Mouse (Mus musculus) lung, postnatal 0 days (tissue): ENCODE results near the gene Rsph3b.

Experiments
- CTCF ChIP-seq: IDR thresholded peaks from 2 replicates; pipeline ENCODE4 v1.5.1; 2016; ENCODE audit warnings: antibody characterized with exemption, mild to moderate bottlenecking
- EP300 ChIP-seq: IDR thresholded peaks from 2 replicates; pipeline ENCODE4 v1.6.1; 2016; ENCODE audit warnings: antibody characterized with exemption, mild to moderate bottlenecking, control low read depth

DNA sequence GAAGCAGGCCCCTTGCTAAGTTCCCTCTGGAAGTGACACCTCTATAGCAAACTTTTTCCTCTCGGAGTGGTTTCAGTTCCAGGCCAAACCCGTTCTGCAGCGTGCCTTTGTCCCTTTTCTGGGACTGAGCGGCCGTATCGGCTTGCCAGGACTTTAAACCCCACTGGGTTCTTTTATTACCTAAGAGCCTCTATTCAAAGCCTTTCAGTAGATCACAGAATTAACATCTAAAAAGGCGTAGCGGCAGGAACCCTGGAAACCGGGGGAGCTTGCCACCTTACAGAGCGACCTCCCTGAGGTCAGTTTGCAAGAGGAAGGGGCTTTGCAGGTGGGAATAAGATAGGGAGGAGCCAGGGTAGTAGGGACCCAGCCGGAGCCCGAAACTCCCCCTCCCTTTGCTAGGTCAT lies 88.0 kb downstream of the Rsph3b start:
- TF ChIP-seq EP300, result no peak
- no peak for TF ChIP-seq CTCF
